Mouse (Mus musculus): Measurements from ENCODE around the gene Galnt16. TPM values are rescaled to one million over a fixed set of nuclear protein-coding genes. Genes with fewer than 3 reads are reported as not detected.

The Galnt16 gene
- total RNA-seq (2023): not detected in 4 replicates

DNA sequence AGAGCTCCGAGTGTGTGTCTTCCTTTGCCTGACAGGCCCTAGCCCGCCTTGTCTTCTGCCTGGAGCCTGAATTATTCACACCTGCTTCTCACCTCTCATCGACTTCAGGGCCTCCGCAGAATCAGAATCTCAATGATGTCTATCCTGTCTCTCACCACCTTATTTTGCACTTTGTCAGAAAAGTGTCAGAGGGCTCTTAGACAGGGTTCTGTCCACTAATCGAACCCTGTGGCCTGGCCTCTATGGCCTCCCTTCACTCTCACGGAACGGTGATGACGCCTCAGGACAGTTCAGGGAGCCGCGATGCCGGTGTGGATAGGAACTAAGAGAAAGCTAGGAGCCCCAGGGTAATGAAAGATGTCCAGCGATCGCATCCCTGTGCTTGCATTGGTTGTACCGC is at the start of gene Galnt16:
Gene Galnt16 (plus strand): TSS at position 301 of the 400 bp plus-strand sequence.

DNA sequence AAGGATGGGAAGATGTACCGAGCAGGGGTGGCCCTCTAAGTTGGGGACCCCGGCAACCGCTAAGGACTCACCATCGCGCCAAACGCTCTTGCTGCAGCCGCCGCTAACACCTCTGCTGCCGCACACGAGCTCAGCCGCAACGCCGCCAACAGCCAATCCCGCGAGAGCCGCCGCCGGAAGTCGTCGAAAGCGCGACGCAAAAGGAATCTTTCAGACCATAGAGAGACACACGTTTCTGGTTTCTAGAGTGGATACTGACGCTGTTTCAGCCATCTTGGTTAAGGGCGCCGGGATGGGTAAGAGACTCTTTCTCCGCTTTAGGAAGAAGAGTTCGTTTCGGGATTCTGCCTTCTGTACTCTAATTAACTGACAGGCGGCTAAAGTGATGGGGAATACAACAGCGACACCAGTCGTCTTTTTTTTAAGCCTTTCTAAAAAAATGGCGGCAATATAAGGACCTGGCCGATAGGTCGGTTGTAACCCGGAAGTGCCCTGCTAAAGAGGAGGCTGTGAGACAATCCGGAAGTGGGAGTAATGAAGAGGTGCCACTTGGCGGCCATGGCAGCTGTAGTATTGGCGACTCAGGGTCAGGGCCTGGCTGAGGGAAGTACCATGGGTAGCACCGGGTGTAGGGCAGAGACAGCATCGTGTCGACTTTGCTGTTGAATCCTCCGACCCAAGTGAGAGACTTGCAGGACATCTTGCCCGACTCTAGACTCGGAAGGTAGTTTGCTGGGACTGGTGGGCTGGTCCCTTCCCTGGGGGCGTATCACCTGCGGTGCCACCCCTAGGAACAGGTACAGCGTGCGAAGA is 125.8 kb downstream of the Galnt16 start, which contains the start of the genes Slc39a9 and Erh:
Gene Slc39a9 (plus strand): TSS at position 191 of the 813 bp plus-strand sequence.
Gene Erh (minus strand): TSS at position 649 of the 813 bp plus-strand sequence.

Other genes starting within 250 kb of the Galnt16 start
- 49.6 to 53.9 TPM (median 52.1 TPM) in 4 replicates for gene Dcaf5, start 81.7 kb upstream of the Galnt16 start, total RNA-seq (2023)
- gene Exd2, start 55.2 kb upstream of the Galnt16 start, total RNA-seq (2023): 34.9 to 40.9 TPM (median 37.4 TPM) in 4 replicates
- gene Slc39a9, start 125.6 kb downstream of the Galnt16 start, total RNA-seq (2023): 29.7 to 32.6 TPM (median 32.3 TPM) in 4 replicates
- gene Erh, start 126.1 kb downstream of the Galnt16 start, total RNA-seq (2023): 67.7 to 77.3 TPM (median 69.9 TPM) in 4 replicates
- not detected in 4 replicates for gene Plekhd1, start 174.3 kb downstream of the Galnt16 start, total RNA-seq (2023)
- not detected in 4 replicates for gene Ccdc177, start 242.4 kb downstream of the Galnt16 start, total RNA-seq (2023)

Data from B cell, adult 62 days (primary cell).